Mouse (Mus musculus) left cerebral cortex, postnatal 14 days (tissue): ENCODE measurements around the gene Il15. TPM values are rescaled to one million over a fixed set of nuclear protein-coding genes. Genes with fewer than 3 reads are reported as not detected.

Experiments
- DNase-seq, 2 experiments: peaks; one replicate each; pipeline ENCODE4 v3.0.0; 2021 to 2022; ENCODE audit warnings: low spot score in 2 of 2, mixed read lengths in 1 of 2
- intact Hi-C: fragments of 180-260 bp; cut with DNase I; formaldehyde crosslinking; loops from one replicate; pipeline ENCODE4 v1.15.1; 2025
- total RNA-seq, 2 experiments: library from RNA; stranded (reverse); gene quantifications; 2 replicates each; pipeline ENCODE4 v1.2.3; 2021

The Il15 gene
- total RNA-seq, 2 experiments from 2014 or later, result 1.4 to 3.1 TPM

- intact Hi-C loops, result no loop called here
- DNase-seq, result no peak
Observed at GRCm38 (mm10) chr8:82372846-82373245, 30.2 kb downstream of the Il15 start.

GRCm38 (mm10) chr8:82370657-82371056 is 32.4 kb downstream of the Il15 start:
- DNase-seq, result peak in 1 of 2 experiments; percentile 2
- intact Hi-C loops, result no loop called here

- no peak for DNase-seq
- intact Hi-C loops, result no loop called here
Observed at GRCm38 (mm10) chr8:82361061-82361460, 42.0 kb downstream of the Il15 start.

DNA sequence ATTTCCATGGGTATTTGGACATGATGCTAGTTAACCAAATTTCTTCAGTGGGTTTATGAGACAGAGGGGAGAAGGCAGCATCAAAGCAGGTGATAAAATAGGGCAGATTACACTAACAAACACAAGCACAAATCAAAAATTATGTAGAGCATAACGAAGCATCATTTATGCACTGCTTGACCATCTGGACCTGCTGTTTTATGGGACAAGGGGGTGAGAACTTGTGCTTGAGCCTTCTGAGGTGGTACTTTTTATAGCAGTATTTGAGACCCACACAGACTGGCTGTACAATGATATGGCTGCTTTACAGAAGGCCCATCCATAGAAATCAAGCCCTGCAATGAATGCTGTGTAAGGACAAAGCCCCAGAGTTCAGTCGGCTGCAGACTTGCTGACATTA is 46.9 kb downstream of the Il15 start:
- intact Hi-C loops, result no loop called here
- DNase-seq, result no peak

DNA sequence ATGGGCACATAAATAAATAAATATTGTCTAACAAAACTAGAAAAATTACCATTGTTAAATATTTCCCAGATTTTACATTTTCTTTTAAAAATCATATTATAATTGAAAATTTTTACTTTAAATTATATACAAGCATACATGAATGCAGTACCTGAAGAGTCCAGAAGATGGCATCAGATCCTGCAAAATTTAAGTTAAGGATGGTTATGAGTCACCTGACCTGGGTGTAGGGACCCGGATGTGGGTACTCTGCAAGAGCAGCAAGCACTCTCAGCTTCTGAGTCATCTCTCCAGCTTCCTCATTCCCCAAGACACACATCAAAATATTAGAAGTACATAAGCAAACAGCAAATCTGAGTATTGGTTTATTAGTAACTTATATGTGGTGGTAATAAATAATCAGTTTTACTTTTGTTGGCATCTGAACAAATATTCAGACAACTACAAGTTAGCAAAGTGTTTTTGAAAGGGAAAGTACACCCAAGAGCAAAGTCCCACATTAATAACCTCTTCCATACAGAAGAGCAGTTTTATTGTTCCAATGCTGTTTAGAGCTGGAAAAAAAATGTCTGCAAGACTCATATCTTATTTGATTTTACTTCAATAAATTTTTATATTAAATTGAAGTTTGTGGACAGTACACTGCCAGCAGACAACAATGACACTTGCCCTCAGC is 51.6 kb downstream of the Il15 start:
- peak in 1 of 2 experiments; percentile 3 for DNase-seq
- intact Hi-C loops, result no loop called here

DNA sequence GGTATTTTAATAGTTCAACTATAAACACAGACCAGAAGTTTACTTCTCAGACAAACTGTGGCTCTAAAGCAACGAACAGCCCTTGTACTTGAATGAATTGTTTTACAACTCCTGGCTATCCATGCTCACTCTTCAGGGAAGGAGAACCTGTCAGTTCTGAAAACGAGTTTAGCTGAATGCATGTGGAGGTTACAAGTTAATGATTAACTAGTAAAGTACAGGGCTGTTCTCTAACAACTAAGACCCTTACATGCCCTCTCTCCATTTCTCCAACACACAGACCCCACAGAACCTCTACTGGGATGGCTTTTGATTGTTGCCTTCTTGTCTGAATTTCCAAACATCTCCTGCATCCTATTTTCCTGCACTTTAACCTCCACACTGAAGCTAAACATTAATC is 53.7 kb downstream of the Il15 start:
- intact Hi-C loops, result no loop called here
- DNase-seq, result no peak

- intact Hi-C loops, result no loop called here
- DNase-seq, result no peak
Observed at GRCm38 (mm10) chr8:82346485-82346884, 56.5 kb downstream of the Il15 start.

- intact Hi-C loops, result no loop called here
Observed at GRCm38 (mm10) chr8:82331675-82332234, 71.3 kb downstream of the Il15 start.

DNA sequence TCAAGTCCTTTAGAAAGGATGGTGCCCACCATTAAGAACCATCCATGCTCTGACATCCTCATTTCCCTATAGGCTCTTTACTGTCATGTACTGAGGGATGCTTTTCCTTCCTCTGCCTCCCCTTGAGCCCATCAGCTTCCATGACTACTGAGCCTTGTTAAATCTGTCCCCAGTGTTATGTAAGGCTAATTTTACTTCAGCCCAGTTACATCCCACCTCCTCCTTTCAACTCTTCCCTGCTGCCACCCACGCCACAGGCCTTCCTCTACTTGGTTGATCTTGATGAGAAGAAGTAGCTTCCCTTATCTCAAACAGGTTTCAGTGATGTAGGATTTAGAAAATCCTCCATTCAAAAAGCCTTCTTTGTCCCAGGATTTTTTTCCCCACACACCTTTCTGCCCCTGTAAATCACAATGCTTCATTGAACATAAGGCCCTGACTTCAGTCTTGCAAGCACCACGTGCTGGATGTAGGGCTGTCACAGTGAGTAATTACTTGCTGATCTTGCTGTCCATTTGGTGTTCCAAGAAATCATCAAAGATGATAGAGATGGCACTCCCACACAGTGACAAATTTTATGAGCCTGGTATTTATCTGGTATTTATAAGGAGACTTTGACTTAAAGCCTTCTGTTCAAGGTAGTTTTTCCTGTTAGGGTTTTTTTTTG is 74.9 kb downstream of the Il15 start:
- intact Hi-C loops, result no loop called here
- DNase-seq, result peak; percentile 6 to 14

More at GRCm38 (mm10) chr8:82331675-82332234, 71.3 kb downstream of the Il15 start:
- DNase-seq, result peak in 1 of 2 experiments; percentile 1

GRCm38 (mm10) chr8:82326061-82326460 is 77.0 kb downstream of the Il15 start:
- intact Hi-C loops, result no loop called here
- DNase-seq, result no peak

DNA sequence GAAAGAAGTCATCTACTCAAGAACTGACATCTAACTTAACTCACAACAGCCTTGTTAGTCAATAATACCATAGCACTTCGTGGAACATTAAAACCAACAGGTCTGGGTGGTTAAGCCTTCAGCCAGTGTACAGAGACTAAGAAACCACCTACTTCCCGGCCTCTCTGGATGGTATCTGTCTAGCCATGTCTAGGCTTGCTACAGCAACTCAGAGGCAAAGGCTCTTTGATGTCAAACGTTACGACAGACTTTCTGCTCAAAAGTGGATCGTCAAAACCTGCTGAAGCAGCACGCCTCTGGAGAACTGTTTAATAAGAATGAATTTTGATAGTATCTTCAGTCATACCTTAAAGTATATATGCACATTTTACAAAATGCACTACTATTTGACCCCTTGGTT is 77.4 kb downstream of the Il15 start:
- intact Hi-C loops, result no loop called here

GRCm38 (mm10) chr8:82317446-82317845 is 85.6 kb downstream of the Il15 start:
- no peak for DNase-seq
- intact Hi-C loops, result no loop called here

More for the DNA sequence above, 77.4 kb downstream of the Il15 start:
- no peak for DNase-seq

DNA sequence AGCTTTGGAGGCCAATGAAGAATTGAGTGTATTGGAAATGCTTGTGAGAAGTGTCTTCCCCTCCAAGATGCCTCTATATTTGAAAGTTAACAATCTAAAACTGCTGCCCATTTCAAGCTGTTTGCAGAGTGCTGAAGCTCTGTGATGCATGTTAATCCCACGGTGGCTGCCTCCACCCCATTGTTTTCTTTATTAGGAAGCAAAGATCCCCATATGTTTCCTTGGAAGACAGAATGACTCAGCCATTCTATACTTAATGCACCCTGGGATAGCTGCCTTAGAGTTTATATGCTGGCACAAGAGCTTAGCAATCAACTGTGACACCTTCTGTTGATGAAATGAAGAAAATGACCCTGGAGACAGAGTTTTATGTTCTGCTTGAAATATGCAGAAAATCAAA is 96.6 kb downstream of the Il15 start:
- intact Hi-C loops, result no loop called here
- no peak for DNase-seq

DNA sequence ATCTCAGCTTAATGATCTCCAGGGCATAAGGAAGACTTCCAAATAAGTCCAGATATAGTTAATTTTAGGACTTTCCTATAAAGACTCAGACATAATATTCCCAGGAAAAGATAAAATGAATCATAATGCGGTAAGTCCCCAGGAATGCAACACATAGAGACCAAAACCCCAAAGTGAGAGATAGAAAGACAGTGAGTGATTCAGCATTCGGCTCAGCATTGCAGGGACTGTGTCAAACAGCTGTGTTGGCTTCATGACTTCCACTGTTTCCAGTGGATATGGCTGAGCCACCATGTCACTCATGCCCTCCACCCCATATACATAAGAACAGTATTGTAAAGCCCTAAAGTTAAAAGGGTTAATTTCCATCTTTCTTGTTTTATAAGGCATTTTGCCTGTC is 106.8 kb downstream of the Il15 start:
- DNase-seq, result no peak
- intact Hi-C loops, result no loop called here

DNA sequence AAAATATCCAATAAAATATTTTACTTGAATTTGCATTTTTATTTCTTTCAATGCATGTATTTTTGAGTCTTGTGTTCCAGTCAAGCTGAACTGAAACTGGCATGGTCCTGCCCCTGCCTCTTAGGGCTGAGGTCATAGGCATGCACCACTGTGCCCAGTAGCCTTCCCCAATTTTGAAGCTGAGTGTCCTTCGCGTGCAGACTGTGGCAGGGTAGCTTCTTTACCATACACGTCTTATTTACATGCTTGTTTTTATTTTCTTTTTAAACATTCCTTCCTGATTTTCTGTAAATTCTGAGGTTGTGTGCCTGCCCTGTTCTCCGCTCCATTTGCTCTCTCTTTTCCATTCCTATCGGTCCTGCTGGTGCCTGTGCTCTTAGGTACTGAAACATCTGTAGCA is 111.4 kb downstream of the Il15 start:
- intact Hi-C loops, result no loop called here
- no peak for DNase-seq

DNA sequence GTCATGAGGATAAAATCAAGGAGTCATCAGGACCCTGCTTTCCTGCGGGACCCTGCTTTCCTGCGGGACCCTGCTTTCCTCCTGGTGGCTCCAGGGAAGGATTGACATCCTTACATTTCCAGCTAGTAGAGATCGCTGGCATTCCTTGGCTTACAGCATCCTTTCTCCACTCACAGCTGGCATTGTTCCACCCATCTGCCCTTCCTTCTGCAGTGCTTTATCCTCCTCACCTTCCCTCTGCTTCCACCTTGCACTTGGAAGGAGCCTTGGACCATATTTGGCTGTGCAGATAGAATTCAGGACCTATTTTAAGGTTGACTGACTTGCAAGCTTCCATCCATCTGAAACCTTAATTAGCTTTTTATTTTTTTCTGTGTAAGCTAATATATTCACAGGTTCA is 117.2 kb downstream of the Il15 start:
- no peak for DNase-seq
- intact Hi-C loops, result no loop called here

GRCm38 (mm10) chr8:82281995-82282394 is 121.0 kb downstream of the Il15 start:
- DNase-seq, result no peak
- intact Hi-C loops, result no loop called here
